ENCODE assay signal across 15 mouse cellular contexts in the genomic region with DNA sequence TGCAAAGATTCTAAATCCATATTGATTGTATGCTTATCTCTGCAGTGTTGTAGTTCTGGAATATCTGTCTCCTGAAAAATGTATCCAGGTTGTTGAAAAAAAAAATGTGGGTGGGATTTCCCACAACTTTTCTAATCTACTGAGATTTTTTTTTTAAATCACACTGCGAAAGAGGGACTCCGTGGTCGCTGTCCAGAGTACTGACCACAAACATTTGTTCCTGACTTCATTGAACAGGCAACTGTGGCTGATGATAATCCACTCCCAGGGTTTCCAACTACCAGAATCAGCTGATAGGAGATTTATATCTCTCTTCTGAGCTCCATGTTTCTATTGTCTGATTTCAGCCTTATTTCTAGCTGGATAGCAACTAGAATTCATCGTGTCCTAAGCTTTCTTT.
DNase-seq lines count a peak whose midpoint lies in the region; ATAC-seq and TF ChIP-seq lines count a peak whose summit lies in the region.
"Had no signal": no experiment of that assay in that cellular context is flagged by ENCODE, and none has a peak within 500 bp of the region (broad histone marks: within the 10 kb centered on the region; RNA-seq: fewer than 3 reads in every experiment).

No protein-coding gene starts in this region.

- H3K9me3 ChIP-seq in limb, embryonic 14.5 days (ENCODE audit: control insufficient read depth, low read length) = no peaks in the 10 kb centered on the region
- no peaks in the 10 kb centered on the region for H3K9me3 ChIP-seq in midbrain, embryonic 16.5 days (replicated peaks; ENCODE audit: control insufficient read depth, low read length, poor library complexity, severe bottlenecking)
- H3K9me3 ChIP-seq: liver, embryonic 12.5 days had no signal

- H3K4me2 ChIP-seq in limb, embryonic 14.5 days (replicated peaks; ENCODE audit: low read depth, low read length, severe bottlenecking) = no peak overlapping the region
- no peak overlapping the region for H3K4me2 ChIP-seq in midbrain, embryonic 16.5 days (ENCODE audit: low read length)
- H3K4me2 ChIP-seq: liver, embryonic 12.5 days had no signal

- peaks cover 19% of the 10 kb centered on the region for H3K27me3 ChIP-seq in limb, embryonic 14.5 days (ENCODE audit: control insufficient read depth, insufficient read depth, low read length)
- H3K27me3 ChIP-seq in midbrain, embryonic 16.5 days (ENCODE audit: control insufficient read depth, insufficient read depth, low read depth, low read length) = peaks cover 2% of the 10 kb centered on the region; the same call in 1 of the 2 replicates

- H3K4me3 ChIP-seq in limb, embryonic 14.5 days (replicated peaks; ENCODE audit: low read length) = no peak overlapping the region
- H3K4me3 ChIP-seq in midbrain, embryonic 16.5 days (ENCODE audit: low read depth, low read length) = no peak overlapping the region
- H3K4me3 ChIP-seq: left cerebral cortex, adult 2 months; liver, embryonic 12.5 days had no signal

- peak; percentile 54 for DNase-seq in adrenal gland, postnatal 14 days
- no peak for DNase-seq in adrenal gland, postnatal 25 days
- DNase-seq in kidney, postnatal 4 days = peak; percentile 73 to 76
- DNase-seq in kidney, adult 8-10 months = no peak
- peak; percentile 66 for DNase-seq in embryo, embryonic 10 days (ENCODE audit: low spot score)
- peak; percentile 65 for DNase-seq in limb, embryonic 14.5 days (ENCODE audit: low spot score)
- DNase-seq in spleen, postnatal 14 days (ENCODE audit: low spot score in 2 of 2) = no peak
- DNase-seq: cerebellum, adult 18-20 months; forebrain, postnatal 0 days; heart, postnatal 36 days; kidney, adult 9 months; spleen, adult 18-20 months had no signal

- H3K27ac ChIP-seq in limb, embryonic 14.5 days (replicated peaks; ENCODE audit: low read depth, low read length) = no peak overlapping the region
- H3K27ac ChIP-seq in midbrain, embryonic 16.5 days (ENCODE audit: low read length) = no peak overlapping the region
- H3K27ac ChIP-seq: left cerebral cortex, adult 2 months; liver, embryonic 12.5 days had no signal

- no peak overlapping the region for H3K9ac ChIP-seq in limb, embryonic 14.5 days (ENCODE audit: low read depth, low read length, severe bottlenecking)
- H3K9ac ChIP-seq in midbrain, embryonic 16.5 days (ENCODE audit: low read depth, low read length) = no peak overlapping the region
- H3K9ac ChIP-seq: forebrain, postnatal 0 days; liver, embryonic 12.5 days had no signal

- no peak for TF ChIP-seq POLR2A in limb, embryonic 14.5 days (IDR thresholded peaks at IDR 0.05; ENCODE audit: borderline replicate concordance, extremely low read depth, insufficient read depth, insufficient read length)

- no peaks in the 10 kb centered on the region for H3K4me1 ChIP-seq in limb, embryonic 14.5 days (ENCODE audit: control insufficient read depth, insufficient read depth, low read length)
- H3K4me1 ChIP-seq in midbrain, embryonic 16.5 days (ENCODE audit: control insufficient read depth, insufficient read depth, low read length) = peaks cover 8% of the 10 kb centered on the region
- H3K4me1 ChIP-seq: liver, embryonic 12.5 days had no signal

- no peaks in the 10 kb centered on the region for H3K36me3 ChIP-seq in limb, embryonic 14.5 days (ENCODE audit: control insufficient read depth, insufficient read depth, low read length)
- no peaks in the 10 kb centered on the region for H3K36me3 ChIP-seq in midbrain, embryonic 16.5 days (ENCODE audit: control insufficient read depth, insufficient read depth, low read length)
- H3K36me3 ChIP-seq: liver, embryonic 12.5 days had no signal

- 11% methylated on average over 4 of the region's 4 CpGs for WGBS in limb, embryonic 14.5 days
- WGBS in midbrain, embryonic 16.5 days = 18% methylated on average over 4 of the region's 4 CpGs

- no peak for ATAC-seq in limb, embryonic 14.5 days (ENCODE audit: low FRiP score, low read depth)
- ATAC-seq in midbrain, embryonic 16.5 days = no peak
- ATAC-seq: forebrain, postnatal 0 days; liver, embryonic 12.5 days had no signal

Comparison
In these comparisons a context has a peak if more than half of its experiments do, and no peak if none do; other contexts are left out.
1. DNase-seq: peak in adrenal gland, postnatal 14 days (single experiment), kidney, postnatal 4 days (2 of 2), embryo, embryonic 10 days (single experiment) and limb, embryonic 14.5 days (single experiment); none in adrenal gland, postnatal 25 days (single experiment), kidney, adult 8-10 months (0 of 2) and spleen, postnatal 14 days (0 of 2).